Mouse (Mus musculus) lung, adult 2 months (tissue): ENCODE measurements around the gene Ppp3ca.

Experiments
- CTCF ChIP-seq: fragments of 200-500 bp; IDR thresholded peaks from 2 replicates; pipeline ENCODE4 v1.5.1; 2011; ENCODE audit warnings: mild to moderate bottlenecking, low read length, control low read depth; ENCODE audit not compliant: insufficient read depth
- POLR2A ChIP-seq: fragments of 200-500 bp; IDR thresholded peaks from 2 replicates; pipeline ENCODE4 v1.6.1; 2011; ENCODE audit warnings: low read depth, mild to moderate bottlenecking, control low read depth, low read length, borderline replicate concordance; ENCODE audit errors: extremely low read depth

GRCm38 (mm10) chr3:136829109-136829508 is 159.2 kb downstream of the Ppp3ca start:
- TF ChIP-seq CTCF (no peak), POLR2A (no peak)
